Mouse (Mus musculus) lung, adult 2 months (tissue): ENCODE data around the gene Txndc8.

Experiments
- CTCF ChIP-seq: fragments of 200-500 bp; IDR thresholded peaks from 2 replicates; pipeline ENCODE4 v1.5.1; 2011; ENCODE audit warnings: mild to moderate bottlenecking, low read length, control low read depth; ENCODE audit not compliant: insufficient read depth
- POLR2A ChIP-seq: fragments of 200-500 bp; IDR thresholded peaks from 2 replicates; pipeline ENCODE4 v1.6.1; 2011; ENCODE audit warnings: low read depth, mild to moderate bottlenecking, control low read depth, low read length, borderline replicate concordance; ENCODE audit errors: extremely low read depth

GRCm38 (mm10) chr4:57947476-57947875 lies 61.4 kb downstream of the Txndc8 start:
- TF ChIP-seq POLR2A: no peak
- TF ChIP-seq CTCF: no peak
